In the genomic region with DNA sequence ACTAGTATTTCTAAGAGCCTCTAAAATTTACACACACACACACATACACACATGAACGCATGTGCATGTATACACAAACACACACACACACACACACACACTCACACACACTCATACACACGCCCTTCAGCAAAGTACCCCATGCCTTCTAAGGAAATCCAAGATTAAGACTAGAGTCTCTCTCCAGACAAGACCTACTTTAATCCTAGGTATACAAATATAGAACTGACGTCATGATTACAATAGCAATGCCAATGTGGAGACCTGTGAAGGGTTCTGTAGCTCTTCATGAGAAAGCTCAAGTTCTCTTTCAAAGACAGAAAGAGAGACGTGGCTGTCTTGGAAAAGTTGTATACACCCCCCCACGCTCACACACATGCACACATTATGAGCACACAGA, we compare ENCODE assay signal across 23 mouse cellular contexts.
DNase-seq lines count a peak whose midpoint lies in the region; ATAC-seq and TF ChIP-seq lines count a peak whose summit lies in the region.
"Had no signal": no experiment of that assay in that cellular context is flagged by ENCODE, and none has a peak within 500 bp of the region (broad histone marks: within the 10 kb centered on the region; RNA-seq: fewer than 3 reads in every experiment).

No protein-coding gene starts in this region.

- TF ChIP-seq CTCF in heart, postnatal 0 days (IDR thresholded peaks at IDR 0.05; ENCODE audit: low read depth): no peak

- peak overlapping the region; percentile 35; the same call in 1 of the 2 replicates for H3K27ac ChIP-seq in heart, embryonic 11.5 days (ENCODE audit: low read depth, low read length)
- H3K27ac ChIP-seq in heart, embryonic 14.5 days (replicated peaks in 1 of 2; ENCODE audit: control insufficient read depth in 1 of 2, insufficient read depth in 1 of 2, low read depth in 2 of 2, low read length in 2 of 2): peak overlapping the region; percentile 59 to 60; a peak in 3 of 4 replicates
- H3K27ac ChIP-seq in heart, postnatal 0 days (ENCODE audit: low read depth): peak overlapping the region; percentile 66
- H3K27ac ChIP-seq: embryonic facial prominence, embryonic 12.5 days; embryonic facial prominence, embryonic 15.5 days; gastrocnemius, adult 2 months; hindbrain, embryonic 12.5 days; hindbrain, embryonic 15.5 days had no signal

- WGBS in heart, embryonic 11.5 days (ENCODE audit: insufficient replicate concordance): 62% methylated on average over 5 of the region's 5 CpGs
- WGBS in heart, embryonic 14.5 days: 49% methylated on average over 5 of the region's 5 CpGs
- 40% methylated on average over 5 of the region's 5 CpGs for WGBS in heart, postnatal 0 days

- no peak overlapping the region for H3K4me3 ChIP-seq in heart, embryonic 11.5 days (ENCODE audit: low read depth, low read length)
- no peak overlapping the region for H3K4me3 ChIP-seq in heart, embryonic 14.5 days (ENCODE audit: control insufficient read depth in 1 of 2, insufficient read depth in 1 of 2, low read depth in 1 of 2, low read length in 2 of 2)
- no peak overlapping the region for H3K4me3 ChIP-seq in heart, postnatal 0 days (ENCODE audit: low read depth, low read length)
- H3K4me3 ChIP-seq: embryonic facial prominence, embryonic 12.5 days; embryonic facial prominence, embryonic 15.5 days; gastrocnemius, adult 2 months; hindbrain, embryonic 12.5 days; hindbrain, embryonic 15.5 days had no signal

- intact Hi-C loops in heart, postnatal 14 days (cut with DNase I): no loop called here

- no peaks in the 10 kb centered on the region for H3K36me3 ChIP-seq in heart, embryonic 11.5 days (ENCODE audit: control insufficient read depth, insufficient read depth, low read length)
- no peaks in the 10 kb centered on the region; the same call in 1 of the 2 replicates for H3K36me3 ChIP-seq in heart, embryonic 14.5 days (ENCODE audit: control insufficient read depth, insufficient read depth, low read length)
- no peaks in the 10 kb centered on the region for H3K36me3 ChIP-seq in heart, postnatal 0 days (replicated peaks; ENCODE audit: control insufficient read depth, insufficient read depth, low read length)
- H3K36me3 ChIP-seq: embryonic facial prominence, embryonic 12.5 days; embryonic facial prominence, embryonic 15.5 days; hindbrain, embryonic 12.5 days; hindbrain, embryonic 15.5 days had no signal

- peaks cover 18% of the 10 kb centered on the region for H3K4me1 ChIP-seq in heart, embryonic 11.5 days (ENCODE audit: control insufficient read depth, insufficient read depth, low read length)
- peaks cover 6 to 30% of the 10 kb centered on the region in 2 experiments for H3K4me1 ChIP-seq in heart, embryonic 14.5 days (ENCODE audit: control insufficient read depth in 2 of 2, insufficient read depth in 2 of 2, low read length in 2 of 2)
- H3K4me1 ChIP-seq in heart, postnatal 0 days (ENCODE audit: control insufficient read depth, insufficient read depth): peaks cover 26% of the 10 kb centered on the region

- no peak overlapping the region for H3K4me2 ChIP-seq in heart, embryonic 11.5 days
- H3K4me2 ChIP-seq in heart, embryonic 14.5 days (ENCODE audit: low read length): no peak overlapping the region
- H3K4me2 ChIP-seq in heart, postnatal 0 days (ENCODE audit: low read depth, low read length): no peak overlapping the region
- H3K4me2 ChIP-seq: embryonic facial prominence, embryonic 12.5 days; embryonic facial prominence, embryonic 15.5 days; hindbrain, embryonic 12.5 days; hindbrain, embryonic 15.5 days had no signal

- DNase-seq in heart, adult 9 months (ENCODE audit: low spot score in 2 of 2): no peak
- no peak for DNase-seq in heart, adult 18-20 months
- peak; percentile 74 for DNase-seq in heart, postnatal 0 days (ENCODE audit: low spot score)
- DNase-seq in heart, postnatal 14 days: no peak
- DNase-seq: adrenal gland, adult 2 months; adrenal gland, postnatal 14 days; cerebellum, adult 11 months; cerebellum, adult 2 months; cerebellum, adult 9-11 months; cerebellum, postnatal 25 days; forebrain, postnatal 0 days; gastrocnemius, adult 2 months; gastrocnemius, postnatal 14 days; kidney, adult 2 months had no signal

- H3K9me3 ChIP-seq in heart, embryonic 11.5 days (replicated peaks; ENCODE audit: control insufficient read depth, low read length): no peaks in the 10 kb centered on the region
- no peaks in the 10 kb centered on the region for H3K9me3 ChIP-seq in heart, embryonic 14.5 days (ENCODE audit: control insufficient read depth, low read length)
- no peaks in the 10 kb centered on the region for H3K9me3 ChIP-seq in heart, postnatal 0 days (replicated peaks; ENCODE audit: control insufficient read depth, low read length)
- H3K9me3 ChIP-seq: embryonic facial prominence, embryonic 12.5 days; embryonic facial prominence, embryonic 15.5 days; hindbrain, embryonic 12.5 days; hindbrain, embryonic 15.5 days had no signal

- TF ChIP-seq EP300 in heart, postnatal 0 days (IDR thresholded peaks at IDR 0.05; ENCODE audit: low read depth): no peak

- no peak for ATAC-seq in heart, embryonic 11.5 days (replicated peaks; ENCODE audit: insufficient number of reproducible peaks, low FRiP score, low TSS enrichment)
- ATAC-seq in heart, embryonic 14.5 days (ENCODE audit: insufficient number of reproducible peaks, insufficient read depth, low FRiP score, low read depth): 0 out of 2 replicates have a peak, but pooled peaks have one; percentile 64
- ATAC-seq in heart, postnatal 0 days (ENCODE audit: insufficient read depth, low read depth): peak; percentile 64
- ATAC-seq: CD4-positive, CD25-positive, alpha-beta regulatory T cell, adult 4 months; forebrain, embryonic 14.5 days; forebrain, postnatal 0 days; intestine, postnatal 0 days had no signal

- no peak overlapping the region for H3K9ac ChIP-seq in heart, embryonic 11.5 days (ENCODE audit: low read depth, low read length)
- no peak overlapping the region for H3K9ac ChIP-seq in heart, embryonic 14.5 days (ENCODE audit: low read length)
- H3K9ac ChIP-seq in heart, postnatal 0 days (replicated peaks; ENCODE audit: low read depth, low read length): no peak overlapping the region
- H3K9ac ChIP-seq: embryonic facial prominence, embryonic 12.5 days; embryonic facial prominence, embryonic 15.5 days; forebrain, postnatal 0 days; hindbrain, embryonic 12.5 days; hindbrain, embryonic 15.5 days had no signal

- no peaks in the 10 kb centered on the region for H3K27me3 ChIP-seq in heart, embryonic 11.5 days (ENCODE audit: control insufficient read depth, insufficient read depth, low read length)
- H3K27me3 ChIP-seq in heart, embryonic 14.5 days (ENCODE audit: control insufficient read depth, insufficient read depth, low read length): no peaks in the 10 kb centered on the region
- no peaks in the 10 kb centered on the region for H3K27me3 ChIP-seq in heart, postnatal 0 days (ENCODE audit: control insufficient read depth, insufficient read depth, low read length)
- H3K27me3 ChIP-seq: embryonic facial prominence, embryonic 12.5 days; embryonic facial prominence, embryonic 15.5 days; hindbrain, embryonic 12.5 days; hindbrain, embryonic 15.5 days had no signal
